Mouse (Mus musculus) myocyte (in vitro differentiated cells): ENCODE data around the gene Olfr697. TPM values are rescaled to one million over a fixed set of nuclear protein-coding genes. Genes with fewer than 3 reads are reported as not detected.
"Not testable (repeated sequence)": the region's sequence is repeated elsewhere in the genome, so short reads cannot be mapped to it uniquely, and the experiment has no call there.

Experiments used
- H3K27me3 ChIP-seq: one replicate; pipeline ENCODE4 v1.6.1; 2011; ENCODE audit not compliant: control insufficient read depth, insufficient read depth, insufficient read length
- H3K36me3 ChIP-seq: one replicate; pipeline ENCODE4 v1.6.1; 2011; ENCODE audit not compliant: control insufficient read depth, insufficient read depth
- H3K4me2 ChIP-seq: one replicate; pipeline ENCODE4 v1.6.1; 2011; ENCODE audit warnings: low read depth, control low read depth
- H3K4me3 ChIP-seq: one replicate; pipeline ENCODE4 v1.5.1; 2011; ENCODE audit warnings: mild to moderate bottlenecking, control low read depth, moderate library complexity
- H3K79me2 ChIP-seq: one replicate; pipeline ENCODE4 v1.6.1; 2011; ENCODE audit not compliant: control insufficient read depth, insufficient read depth
- H3ac ChIP-seq: one replicate; pipeline ENCODE4 v1.6.1; 2011; ENCODE audit not compliant: control insufficient read depth, insufficient read length
- CEBPB ChIP-seq: IDR thresholded peaks from 2 replicates; pipeline ENCODE4 v1.6.1; 2011; ENCODE audit warnings: mild to moderate bottlenecking, moderate library complexity; ENCODE audit not compliant: poor library complexity, insufficient read depth, severe bottlenecking
- E2F4 ChIP-seq: IDR thresholded peaks from one replicate; pipeline ENCODE4 v1.6.1; 2011; ENCODE audit warnings: mild to moderate bottlenecking, control low read depth, moderate library complexity; ENCODE audit not compliant: insufficient read depth
- MAX ChIP-seq: IDR thresholded peaks from one replicate; pipeline ENCODE4 v1.6.1; 2011; ENCODE audit warnings: low read depth, mild to moderate bottlenecking, control low read depth
- MYOD1 ChIP-seq, 3 experiments: IDR thresholded peaks; one replicate each; pipeline ENCODE4 v1.6.1; 2011; ENCODE audit warnings: control low read depth in 2 of 3, low read depth in 2 of 3, mild to moderate bottlenecking in 2 of 3, moderate library complexity in 1 of 3; ENCODE audit not compliant: insufficient read length in 2 of 3, control insufficient read depth in 1 of 3
- MYOG ChIP-seq, 3 experiments: IDR thresholded peaks; one replicate each; pipeline ENCODE4 v1.6.1; 2011; ENCODE audit warnings: control low read depth in 2 of 3, low read depth in 2 of 3, mild to moderate bottlenecking in 2 of 3; ENCODE audit not compliant: insufficient read length in 2 of 3, control insufficient read depth in 1 of 3, insufficient read depth in 1 of 3
- POLR2A ChIP-seq: IDR thresholded peaks from one replicate; pipeline ENCODE4 v1.6.1; 2011; ENCODE audit warnings: low read depth, mild to moderate bottlenecking, control low read depth, moderate library complexity; ENCODE audit not compliant: insufficient read length
- POLR2AphosphoS2 ChIP-seq: IDR thresholded peaks from one replicate; pipeline ENCODE4 v1.6.1; 2011; ENCODE audit warnings: low read depth, control low read depth; ENCODE audit not compliant: insufficient read length
- REST ChIP-seq: IDR thresholded peaks from one replicate; pipeline ENCODE4 v1.6.1; 2011; ENCODE audit warnings: mild to moderate bottlenecking, control low read depth, moderate library complexity; ENCODE audit not compliant: insufficient read depth, insufficient read length
- SRF ChIP-seq: IDR thresholded peaks from one replicate; pipeline ENCODE4 v1.6.1; 2011; ENCODE audit warnings: low read depth; ENCODE audit not compliant: control insufficient read depth, insufficient read length
- TCF12 ChIP-seq: IDR thresholded peaks from one replicate; pipeline ENCODE4 v1.6.1; 2011; ENCODE audit warnings: mild to moderate bottlenecking, control low read depth; ENCODE audit not compliant: poor library complexity, insufficient read depth, severe bottlenecking
- TCF3 ChIP-seq: IDR thresholded peaks from one replicate; pipeline ENCODE4 v1.6.1; 2011; ENCODE audit warnings: low read depth, control low read depth; ENCODE audit not compliant: insufficient read length
- USF1 ChIP-seq: IDR thresholded peaks from one replicate; pipeline ENCODE4 v1.6.1; 2011; ENCODE audit warnings: low read depth, mild to moderate bottlenecking, control low read depth, moderate library complexity
- polyA plus RNA-seq: library from polyadenylated mRNA; unstranded; fragments of >200 nt; fragmentation: generic; extraction: Trizol; gene quantifications from one replicate; pipeline ENCODE4 v1.2.1, GENCODE M21; 2012; ENCODE audit warnings: missing spikeins

The Olfr697 gene
- polyA plus RNA-seq = not detected

GRCm38 (mm10) chr7:106742343-106742742 lies at the start of gene Olfr697:
Gene Olfr697 (minus strand): TSS chr7:106742443.
- H3K79me2 ChIP-seq = no peaks in the 10 kb centered on the region
- no peaks in the 10 kb centered on the region for H3K36me3 ChIP-seq
- no peak within 1 kb of the TSS for H3ac ChIP-seq
- H3K4me2 ChIP-seq = no peak within 1 kb of the TSS
- no peaks in the 10 kb centered on the region for H3K27me3 ChIP-seq
- no peak within 1 kb of the TSS for H3K4me3 ChIP-seq
- TF ChIP-seq CEBPB (no peak), TCF12 (no peak), E2F4 (no peak), SRF (no peak)

GRCm38 (mm10) chr7:106788330-106788729 lies 46.1 kb upstream of the Olfr697 start:
- Histone ChIP-seq H3K4me3 (no peak overlapping the region), H3ac (no peak overlapping the region), H3K4me2 (no peak overlapping the region), H3K36me3 (no peaks in the 10 kb centered on the region), H3K79me2 (no peaks in the 10 kb centered on the region), H3K27me3 (no peaks in the 10 kb centered on the region)
- TF ChIP-seq TCF3 = no peak
- TF ChIP-seq POLR2AphosphoS2 = no peak
- no peak for TF ChIP-seq CEBPB
- no peak for TF ChIP-seq TCF12
- no peak for TF ChIP-seq USF1
- no peak for TF ChIP-seq MYOD1 (IDR thresholded peaks at IDR 0.05; ENCODE audit: control insufficient read depth in 1 of 3, insufficient read length in 2 of 3, low read depth in 2 of 3)
- no peak for TF ChIP-seq MAX
- TF ChIP-seq E2F4 = no peak
- TF ChIP-seq POLR2A = no peak
- no peak for TF ChIP-seq REST
- no peak for TF ChIP-seq SRF
- no peak for TF ChIP-seq MYOG (IDR thresholded peaks at IDR 0.05; ENCODE audit: control insufficient read depth in 1 of 3, insufficient read depth in 1 of 3, insufficient read length in 2 of 3, low read depth in 2 of 3)

DNA sequence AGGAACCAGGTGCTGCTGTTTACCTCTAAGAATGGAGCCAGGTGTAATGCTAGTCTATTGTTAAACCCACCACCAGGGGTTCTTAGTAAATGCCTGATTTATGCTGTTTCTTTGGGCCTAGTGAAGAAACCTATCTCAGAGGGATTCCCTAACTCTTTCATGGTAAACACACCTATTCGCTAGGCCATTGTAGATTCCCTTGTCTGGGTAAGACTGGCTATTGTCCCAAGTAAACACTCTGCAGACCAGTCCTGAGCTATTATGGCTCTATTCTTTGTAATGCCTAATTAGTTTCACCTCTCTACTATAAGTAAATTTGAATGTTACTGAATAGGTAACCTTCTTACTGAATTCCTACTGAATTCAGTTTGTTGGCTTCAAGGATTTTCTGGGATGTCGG lies 18.8 kb upstream of the Olfr697 start:
- not testable (repeated sequence) for H3K36me3 ChIP-seq, H3K27me3 ChIP-seq, H3ac ChIP-seq, H3K4me3 ChIP-seq, H3K79me2 ChIP-seq, H3K4me2 ChIP-seq

GRCm38 (mm10) chr7:106758800-106759199 lies 16.6 kb upstream of the Olfr697 start:
- Histone ChIP-seq H3ac (no peak overlapping the region), H3K27me3 (no peaks in the 10 kb centered on the region), H3K4me2 (no peak overlapping the region), H3K36me3 (no peaks in the 10 kb centered on the region), H3K79me2 (no peaks in the 10 kb centered on the region), H3K4me3 (no peak overlapping the region)
- TF ChIP-seq POLR2AphosphoS2 (no peak), E2F4 (no peak), MAX (no peak), REST (no peak), TCF3 (no peak), SRF (no peak), MYOD1 (IDR thresholded peaks at IDR 0.05; ENCODE audit: control insufficient read depth in 1 of 3, insufficient read length in 2 of 3, low read depth in 2 of 3) (no peak), MYOG (IDR thresholded peaks at IDR 0.05; ENCODE audit: control insufficient read depth in 1 of 3, insufficient read depth in 1 of 3, insufficient read length in 2 of 3, low read depth in 2 of 3) (no peak), CEBPB (no peak), POLR2A (no peak), TCF12 (no peak), USF1 (no peak)

DNA sequence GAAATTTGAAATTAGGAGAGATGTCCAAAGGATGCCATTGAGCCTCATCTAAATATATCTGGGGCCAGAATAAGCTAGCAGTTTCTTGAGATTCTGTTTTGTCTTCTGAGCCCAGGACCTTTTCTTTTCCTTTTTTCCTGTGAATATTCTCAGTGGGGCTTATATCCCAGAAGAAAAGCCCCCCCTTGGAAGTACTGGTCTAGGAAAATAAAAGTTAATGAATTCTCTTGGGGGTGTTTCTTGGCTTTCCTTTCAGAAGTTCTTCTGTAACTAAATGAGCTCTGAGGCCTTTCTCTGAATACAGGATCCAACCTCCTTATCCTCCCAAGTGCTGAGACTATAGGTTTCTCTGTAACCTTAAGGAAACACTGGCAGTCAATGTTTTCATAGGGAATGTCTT lies 13.1 kb upstream of the Olfr697 start, which contains the start of gene Olfr698:
Gene Olfr698, minus strand, starts transcription at position 101 of the 400 bp plus-strand sequence.
- Histone ChIP-seq H3ac (no peak within 1 kb of the TSS), H3K79me2 (no peaks in the 10 kb centered on the region), H3K36me3 (no peaks in the 10 kb centered on the region), H3K27me3 (no peaks in the 10 kb centered on the region), H3K4me2 (no peak within 1 kb of the TSS), H3K4me3 (no peak within 1 kb of the TSS)
- TF ChIP-seq POLR2A (no peak), SRF (no peak), TCF3 (no peak), CEBPB (no peak), POLR2AphosphoS2 (no peak), MAX (no peak)
